Comparison of ENCODE assay signal across 26 mouse cellular contexts in the genomic region with DNA sequence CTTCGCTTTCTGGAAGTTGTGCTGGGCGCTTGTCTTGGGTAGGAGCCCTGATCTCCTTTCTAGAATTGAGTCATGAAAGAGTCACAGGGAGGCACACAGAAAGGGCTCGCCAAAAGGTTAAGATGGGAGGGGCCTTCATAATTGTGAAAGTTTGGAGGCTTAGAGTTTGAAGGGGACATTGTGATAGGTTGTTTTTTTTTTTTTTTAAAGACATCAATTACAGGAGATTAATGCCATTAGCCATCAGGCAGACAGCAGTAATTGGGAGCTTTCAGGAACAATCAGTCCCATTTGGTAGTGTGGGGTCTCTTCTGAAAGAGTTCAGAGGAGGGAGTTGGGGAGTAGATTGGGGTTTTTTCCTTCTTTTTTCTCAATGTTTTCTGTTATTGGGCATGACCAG.
A peak's percentile ranks its signal among the peaks of the same experiment; 100 is the strongest.
DNase-seq lines count a peak whose midpoint lies in the region; ATAC-seq and TF ChIP-seq lines count a peak whose summit lies in the region.
"Had no signal": no experiment of that assay in that cellular context is flagged by ENCODE, and none has a peak within 500 bp of the region (broad histone marks: within the 10 kb centered on the region; RNA-seq: fewer than 3 reads in every experiment).

No protein-coding gene starts in this region.

- H3K27ac ChIP-seq in forebrain, embryonic 10.5 days, result peak overlapping the region; percentile 93
- no peak overlapping the region for H3K27ac ChIP-seq in forebrain, postnatal 0 days (ENCODE audit: low read depth, low read length)
- H3K27ac ChIP-seq in forebrain, embryonic 11.5 days (ENCODE audit: low read depth, low read length), result peak overlapping the region; percentile 90
- H3K27ac ChIP-seq in forebrain, embryonic 14.5 days (ENCODE audit: low read depth, low read length), result peak overlapping the region; percentile 86
- H3K27ac ChIP-seq in liver, postnatal 0 days (ENCODE audit: low read depth), result no peak overlapping the region
- H3K27ac ChIP-seq: heart, adult 2 months; heart, embryonic 10.5 days; heart, embryonic 13.5 days; hindbrain, embryonic 12.5 days; hindbrain, embryonic 15.5 days had no signal

- no peaks in the 10 kb centered on the region for H3K36me3 ChIP-seq in forebrain, embryonic 10.5 days (replicated peaks)
- no peaks in the 10 kb centered on the region for H3K36me3 ChIP-seq in forebrain, postnatal 0 days (ENCODE audit: insufficient read depth)
- H3K36me3 ChIP-seq in forebrain, embryonic 11.5 days (ENCODE audit: control insufficient read depth, insufficient read depth, low read length), result no peaks in the 10 kb centered on the region
- no peaks in the 10 kb centered on the region for H3K36me3 ChIP-seq in forebrain, embryonic 14.5 days (ENCODE audit: control insufficient read depth, insufficient read depth, low read length)
- H3K36me3 ChIP-seq in liver, postnatal 0 days (replicated peaks; ENCODE audit: insufficient read depth, low read length), result no peaks in the 10 kb centered on the region
- H3K36me3 ChIP-seq: heart, embryonic 10.5 days; heart, embryonic 13.5 days; hindbrain, embryonic 12.5 days; hindbrain, embryonic 15.5 days had no signal

- no peak overlapping the region for H3K4me3 ChIP-seq in forebrain, embryonic 10.5 days
- H3K4me3 ChIP-seq in forebrain, postnatal 0 days (ENCODE audit: low read depth, low read length), result no peak overlapping the region
- H3K4me3 ChIP-seq in forebrain, embryonic 11.5 days (ENCODE audit: low read depth, low read length), result no peak overlapping the region
- H3K4me3 ChIP-seq in forebrain, embryonic 14.5 days (ENCODE audit: low read depth, low read length), result no peak overlapping the region
- H3K4me3 ChIP-seq in liver, postnatal 0 days (ENCODE audit: low read depth, low read length), result no peak overlapping the region
- H3K4me3 ChIP-seq: heart, adult 2 months; heart, embryonic 10.5 days; heart, embryonic 13.5 days; hindbrain, embryonic 12.5 days; hindbrain, embryonic 15.5 days had no signal

- H3K4me1 ChIP-seq in forebrain, embryonic 10.5 days, result peaks cover 60% of the 10 kb centered on the region
- no peaks in the 10 kb centered on the region for H3K4me1 ChIP-seq in forebrain, postnatal 0 days (ENCODE audit: insufficient read depth)
- H3K4me1 ChIP-seq in forebrain, embryonic 11.5 days (replicated peaks; ENCODE audit: control insufficient read depth, insufficient read depth, low read length), result peaks cover 22% of the 10 kb centered on the region
- peaks cover 29% of the 10 kb centered on the region for H3K4me1 ChIP-seq in forebrain, embryonic 14.5 days (ENCODE audit: control insufficient read depth, insufficient read depth, low read length)
- no peaks in the 10 kb centered on the region for H3K4me1 ChIP-seq in liver, postnatal 0 days (ENCODE audit: insufficient read depth)

- peak; percentile 41 for DNase-seq in forebrain, embryonic 10.5 days (ENCODE audit: extremely low spot score, low spot score)
- DNase-seq in forebrain, postnatal 0 days, result no peak
- DNase-seq in forebrain, embryonic 11.5 days (ENCODE audit: low spot score), result no peak
- peak; percentile 80 for DNase-seq in forebrain, embryonic 14.5 days (ENCODE audit: low spot score)
- peak; percentile 40 for DNase-seq in retina, embryonic 14.5 days (ENCODE audit: low spot score)
- DNase-seq in liver, postnatal 0 days, result no peak
- no peak for DNase-seq in right cerebral cortex, adult 2 months (ENCODE audit: low spot score in 2 of 2)
- DNase-seq in liver, result no peak
- DNase-seq: adrenal gland, postnatal 10 days; adrenal gland, postnatal 36 days; cerebellum, adult 11 months; cerebellum, adult 8-10 months; cerebellum, postnatal 10 days; cerebellum, postnatal 36 days; embryo, embryonic 11 days; gastrocnemius, postnatal 10 days; gastrocnemius, postnatal 36 days; heart, adult 2 months; heart, postnatal 14 days; heart, postnatal 4 days; kidney, adult 11 months had no signal

- ATAC-seq in forebrain, postnatal 0 days, result no peak
- peak; percentile 13; the same call in 1 of the 2 replicates for ATAC-seq in forebrain, embryonic 11.5 days (replicated peaks; ENCODE audit: low FRiP score)
- ATAC-seq in forebrain, embryonic 14.5 days, result no peak
- no peak for ATAC-seq in liver, postnatal 0 days
- ATAC-seq: activated CD4-positive, CD25-positive, alpha-beta regulatory T cell, adult 4 months had no signal

- TF ChIP-seq CTCF in forebrain, postnatal 0 days (IDR thresholded peaks at IDR 0.05; ENCODE audit: low read depth), result no peak
- no peak for TF ChIP-seq CTCF in liver, postnatal 0 days (IDR thresholded peaks at IDR 0.05; ENCODE audit: low read depth)

- 43% methylated on average over 3 of the region's 3 CpGs for WGBS in forebrain, embryonic 10.5 days
- 18% methylated on average over 3 of the region's 3 CpGs for WGBS in forebrain, postnatal 0 days
- WGBS in forebrain, embryonic 11.5 days, result 27% methylated on average over 3 of the region's 3 CpGs
- WGBS in forebrain, embryonic 14.5 days, result 7% methylated on average over 3 of the region's 3 CpGs
- 62% methylated on average over 3 of the region's 3 CpGs for WGBS in liver, postnatal 0 days (ENCODE audit: insufficient replicate concordance)

- H3K27me3 ChIP-seq in forebrain, embryonic 10.5 days (ENCODE audit: poor library complexity, severe bottlenecking), result peaks cover 6% of the 10 kb centered on the region; the same call in 1 of the 2 replicates
- no peaks in the 10 kb centered on the region for H3K27me3 ChIP-seq in forebrain, postnatal 0 days (ENCODE audit: insufficient read depth, low read length)
- H3K27me3 ChIP-seq in forebrain, embryonic 11.5 days (ENCODE audit: control insufficient read depth, insufficient read depth, low read length), result no peaks in the 10 kb centered on the region
- H3K27me3 ChIP-seq in forebrain, embryonic 14.5 days (replicated peaks; ENCODE audit: control insufficient read depth, insufficient read depth, low read length), result no peaks in the 10 kb centered on the region
- no peaks in the 10 kb centered on the region for H3K27me3 ChIP-seq in liver, postnatal 0 days (ENCODE audit: insufficient read depth, low read length)
- H3K27me3 ChIP-seq: heart, embryonic 13.5 days; hindbrain, embryonic 12.5 days; hindbrain, embryonic 15.5 days had no signal

- H3K9me3 ChIP-seq in forebrain, embryonic 10.5 days, result 0 out of 2 replicates have a peak, but pooled peaks cover 3% of the 10 kb centered on the region
- H3K9me3 ChIP-seq in forebrain, postnatal 0 days (ENCODE audit: low read length), result no peaks in the 10 kb centered on the region
- no peaks in the 10 kb centered on the region; the same call in 1 of the 2 replicates for H3K9me3 ChIP-seq in forebrain, embryonic 11.5 days (ENCODE audit: control insufficient read depth, low read length)
- no peaks in the 10 kb centered on the region for H3K9me3 ChIP-seq in forebrain, embryonic 14.5 days (replicated peaks; ENCODE audit: control insufficient read depth, low read length)
- no peaks in the 10 kb centered on the region for H3K9me3 ChIP-seq in liver, postnatal 0 days (ENCODE audit: low read length)
- H3K9me3 ChIP-seq: heart, embryonic 10.5 days; heart, embryonic 13.5 days; hindbrain, embryonic 12.5 days; hindbrain, embryonic 15.5 days had no signal

- H3K4me2 ChIP-seq in forebrain, postnatal 0 days (ENCODE audit: low read depth), result no peak overlapping the region
- no peak overlapping the region for H3K4me2 ChIP-seq in forebrain, embryonic 11.5 days (ENCODE audit: low read depth, low read length, severe bottlenecking)
- no peak overlapping the region for H3K4me2 ChIP-seq in forebrain, embryonic 14.5 days (ENCODE audit: low read length)
- H3K4me2 ChIP-seq in liver, postnatal 0 days (ENCODE audit: low read depth, low read length), result no peak overlapping the region
- H3K4me2 ChIP-seq: heart, embryonic 13.5 days; hindbrain, embryonic 12.5 days; hindbrain, embryonic 15.5 days had no signal

- no peak for TF ChIP-seq EP300 in liver, postnatal 0 days (IDR thresholded peaks at IDR 0.05; ENCODE audit: low read depth)

- H3K9ac ChIP-seq in forebrain, postnatal 0 days, result no peak overlapping the region
- H3K9ac ChIP-seq in forebrain, embryonic 11.5 days (ENCODE audit: low read length), result peak overlapping the region; percentile 40
- no peak overlapping the region for H3K9ac ChIP-seq in forebrain, embryonic 14.5 days (ENCODE audit: low read length)
- H3K9ac ChIP-seq in liver, postnatal 0 days (replicated peaks), result no peak overlapping the region
- H3K9ac ChIP-seq: heart, embryonic 13.5 days; hindbrain, embryonic 12.5 days; hindbrain, embryonic 15.5 days had no signal

Comparison
In these comparisons a context has a peak if more than half of its experiments do, and no peak if none do; other contexts are left out.
1. DNase-seq: peak in forebrain, embryonic 10.5 days (single experiment), forebrain, embryonic 14.5 days (single experiment) and retina, embryonic 14.5 days (single experiment); none in forebrain, postnatal 0 days (single experiment), forebrain, embryonic 11.5 days (single experiment), liver, postnatal 0 days (single experiment), right cerebral cortex, adult 2 months (0 of 2) and liver (single experiment).
2. H3K27ac ChIP-seq: peak in forebrain, embryonic 10.5 days (single experiment), forebrain, embryonic 11.5 days (single experiment) and forebrain, embryonic 14.5 days (single experiment); none in forebrain, postnatal 0 days (single experiment) and liver, postnatal 0 days (single experiment).